Mouse (Mus musculus) liver, embryonic 11.5 days (tissue): ENCODE results near the gene Gm15557. TPM values are rescaled to one million over a fixed set of nuclear protein-coding genes. Genes with fewer than 3 reads are reported as not detected.

Source experiments
- ATAC-seq: fragments of 200-750 bp; cut with Nextera tagmentation; replicated peaks from 2 replicates; pipeline ENCODE4 v1.8.0; 2017; ENCODE audit warnings: moderate number of reproducible peaks, mild to moderate bottlenecking, moderate TSS enrichment, moderate library complexity; ENCODE audit not compliant: low FRiP score
- DNase-seq: peaks from one replicate; pipeline ENCODE4 v3.0.0-alpha.2; 2017; ENCODE audit warnings: low spot score
- H3K27ac ChIP-seq: fragments of 300-500 bp; sonication (generic); 2 replicates; pipeline ENCODE4 v1.5.1; 2014; ENCODE audit warnings: mild to moderate bottlenecking, low read depth, low read length, control low read depth
- H3K27me3 ChIP-seq: fragments of 300-500 bp; sonication (generic); replicated peaks from 2 replicates; pipeline ENCODE4 v1.6.1; 2014; ENCODE audit warnings: low read length, mixed read lengths; ENCODE audit not compliant: control insufficient read depth, insufficient read depth
- H3K36me3 ChIP-seq: fragments of 300-500 bp; sonication (generic); 2 replicates; pipeline ENCODE4 v1.6.1; 2014; ENCODE audit warnings: mild to moderate bottlenecking, low read length, moderate library complexity, mixed read lengths; ENCODE audit not compliant: control insufficient read depth, insufficient read depth
- H3K4me1 ChIP-seq: fragments of 300-500 bp; sonication (generic); replicated peaks from 2 replicates; pipeline ENCODE4 v1.6.1; 2014; ENCODE audit warnings: low read length, mixed read lengths; ENCODE audit not compliant: control insufficient read depth, insufficient read depth
- H3K4me2 ChIP-seq: fragments of 300-500 bp; sonication (generic); 2 replicates; pipeline ENCODE4 v1.6.1; 2014; ENCODE audit warnings: mild to moderate bottlenecking, control low read depth, moderate library complexity
- H3K4me3 ChIP-seq: fragments of 300-500 bp; sonication (generic); 2 replicates; pipeline ENCODE4 v1.5.1; 2014; ENCODE audit warnings: low read depth, low read length, control low read depth
- H3K9ac ChIP-seq: fragments of 300-500 bp; sonication (generic); 2 replicates; pipeline ENCODE4 v1.6.1; 2014; ENCODE audit warnings: low read depth, low read length, control low read depth
- H3K9me3 ChIP-seq: fragments of 300-500 bp; sonication (generic); 2 replicates; pipeline ENCODE4 v1.6.1; 2016; ENCODE audit warnings: low read length, inconsistent platforms, mixed read lengths; ENCODE audit not compliant: control insufficient read depth
- WGBS: fragments of 180-500 bp; shearing (Covaris S2); extraction: QIAGEN DNeasy Blood & Tissue Kit; methylation state at CpG from one replicate; pipeline ENCODE4 v1.1.7; 2014; 5-methylcytosine and 5-hydroxymethylcytosine counted together
- polyA plus RNA-seq: library from polyadenylated mRNA; unstranded; fragments of >200 nt; fragmentation: Nextera tagmentation; extraction: Ambion mirVana; gene quantifications from 2 replicates; pipeline ENCODE4 v1.2.1, GENCODE M21; 2014

The Gm15557 gene
- polyA plus RNA-seq, 1 experiment from 2014 or later = not detected

- peaks cover 16% of the 10 kb centered on the region; the same call in 1 of the 2 replicates for H3K36me3 ChIP-seq
- H3K4me3 ChIP-seq = no peak overlapping the region
- no peaks in the 10 kb centered on the region for H3K4me1 ChIP-seq
- no peak overlapping the region for H3K4me2 ChIP-seq
- no peak for DNase-seq
- H3K27ac ChIP-seq = no peak overlapping the region
- H3K27me3 ChIP-seq = no peaks in the 10 kb centered on the region
- no peaks in the 10 kb centered on the region for H3K9me3 ChIP-seq
- 60% methylated on average over 1 of the region's 1 CpGs for WGBS
- no peak overlapping the region for H3K9ac ChIP-seq
- ATAC-seq = no peak
Measured at GRCm38 (mm10) chr2:155962991-155963390, 22.5 kb downstream of the Gm15557 start.

GRCm38 (mm10) chr2:155973348-155973747, 32.8 kb downstream of the Gm15557 start:
- DNase-seq (no peak), ATAC-seq (0 out of 2 replicates have a peak, but pooled peaks have one; percentile 18)
- Histone ChIP-seq H3K27me3 (no peaks in the 10 kb centered on the region), H3K9me3 (no peaks in the 10 kb centered on the region), H3K9ac (no peak overlapping the region), H3K36me3 (peaks cover 42% of the 10 kb centered on the region), H3K4me1 (no peaks in the 10 kb centered on the region), H3K4me2 (no peak overlapping the region), H3K4me3 (no peak overlapping the region), H3K27ac (no peak overlapping the region)
- WGBS = 69% methylated on average over 6 of the region's 6 CpGs

DNA sequence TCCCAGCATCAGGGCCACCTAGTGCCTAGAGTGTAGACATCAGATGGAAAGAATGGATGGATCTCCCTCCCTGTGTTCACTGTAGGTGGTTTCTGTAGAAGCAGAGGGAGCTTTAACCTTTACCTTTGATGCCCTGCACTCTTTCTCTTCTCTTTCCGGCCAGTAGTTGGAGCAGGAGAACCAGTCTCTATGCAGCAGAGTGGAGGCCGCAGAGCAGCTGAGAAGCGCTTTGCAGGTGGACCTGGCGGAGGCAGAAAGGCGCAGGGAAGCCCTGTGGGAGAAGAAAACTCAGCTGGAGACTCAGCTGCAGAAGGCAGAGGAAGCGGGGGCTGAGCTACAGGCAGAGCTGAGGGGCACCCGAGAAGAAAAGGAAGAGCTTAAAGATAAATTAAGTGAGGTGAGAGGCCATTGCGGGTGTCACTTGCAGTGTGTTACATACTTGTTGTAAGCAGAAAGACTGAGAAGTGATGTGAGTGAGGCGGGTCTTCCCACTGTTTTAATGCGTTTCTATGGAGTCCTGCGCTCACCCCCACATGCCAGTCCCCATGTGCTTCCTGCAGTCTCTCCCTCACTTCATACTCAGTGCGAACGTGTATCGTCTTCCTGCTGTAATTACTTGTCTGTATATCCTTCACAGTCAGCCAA, 33.7 kb downstream of the Gm15557 start:
- Histone ChIP-seq H3K27ac (no peak overlapping the region), H3K9ac (no peak overlapping the region), H3K9me3 (no peaks in the 10 kb centered on the region), H3K36me3 (peaks cover 38% of the 10 kb centered on the region), H3K4me3 (no peak overlapping the region), H3K27me3 (no peaks in the 10 kb centered on the region), H3K4me2 (no peak overlapping the region), H3K4me1 (no peaks in the 10 kb centered on the region)
- WGBS = 80% methylated on average over 14 of the region's 14 CpGs
- no peak for ATAC-seq
- DNase-seq = no peak

DNA sequence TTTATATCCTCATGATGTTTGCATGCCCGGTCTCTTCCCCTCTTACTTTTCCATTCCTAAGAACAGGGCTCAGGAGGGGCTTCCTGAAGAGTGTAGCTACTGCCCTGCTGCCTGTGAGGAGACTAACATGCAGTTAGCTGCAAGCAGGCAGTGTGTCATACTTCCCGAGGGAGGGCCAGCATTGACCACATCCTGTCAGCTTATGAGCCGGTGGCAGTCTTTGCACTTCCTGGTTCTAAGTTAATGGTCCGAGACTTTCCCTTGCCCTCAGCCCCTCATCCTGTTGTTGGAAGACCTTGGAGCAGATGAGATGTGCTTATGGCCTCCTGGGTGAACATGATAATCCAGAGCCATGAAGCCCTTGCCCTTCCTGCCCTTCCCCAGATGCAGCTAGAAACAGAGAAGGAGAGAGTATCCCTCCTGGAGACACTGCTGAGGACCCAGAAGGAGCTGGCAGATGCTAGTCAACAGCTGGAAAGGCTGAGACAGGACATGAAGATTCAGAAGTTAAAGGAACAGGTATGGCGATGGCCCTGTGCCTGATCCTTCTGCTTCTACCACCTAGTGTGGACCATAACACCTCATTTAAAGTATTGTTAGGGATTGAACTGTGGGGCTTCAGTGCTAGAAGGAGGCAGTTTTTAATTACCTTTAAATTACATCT, 38.9 kb downstream of the Gm15557 start:
- ATAC-seq = peak; percentile 34

DNA sequence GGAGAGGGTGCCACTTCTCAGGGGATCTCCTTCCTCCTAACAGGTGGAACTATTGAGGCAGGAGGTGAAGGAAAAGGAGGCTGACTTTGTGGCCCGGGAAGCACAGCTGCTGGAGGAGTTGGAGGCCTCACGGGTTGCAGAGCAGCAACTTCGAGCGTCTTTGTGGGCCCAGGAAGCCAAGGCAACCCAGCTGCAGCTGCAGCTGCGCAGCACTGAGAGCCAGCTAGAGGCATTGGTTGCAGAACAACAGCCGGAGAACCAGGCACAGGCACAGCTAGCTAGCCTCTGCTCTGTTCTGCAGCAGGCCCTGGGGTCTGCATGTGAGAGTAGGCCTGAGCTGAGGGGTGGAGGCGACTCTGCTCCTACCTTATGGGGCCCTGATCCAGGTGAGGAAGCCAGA, 45.2 kb downstream of the Gm15557 start:
- peaks cover 55% of the 10 kb centered on the region for H3K36me3 ChIP-seq
- no peak overlapping the region for H3K4me3 ChIP-seq
- H3K4me1 ChIP-seq = peaks cover 20% of the 10 kb centered on the region
- ATAC-seq = no peak
- no peak overlapping the region for H3K4me2 ChIP-seq
- H3K9ac ChIP-seq = no peak overlapping the region
- no peak for DNase-seq
- H3K27me3 ChIP-seq = no peaks in the 10 kb centered on the region
- WGBS = 88% methylated on average over 7 of the region's 7 CpGs
- no peaks in the 10 kb centered on the region for H3K9me3 ChIP-seq
- no peak overlapping the region for H3K27ac ChIP-seq

More for the DNA sequence above, 38.9 kb downstream of the Gm15557 start:
- Histone ChIP-seq H3K27me3 (no peaks in the 10 kb centered on the region), H3K9me3 (no peaks in the 10 kb centered on the region), H3K36me3 (peaks cover 42% of the 10 kb centered on the region), H3K4me3 (peak overlapping the region; percentile 14; the same call in 1 of the 2 replicates), H3K4me2 (peak overlapping the region; percentile 41), H3K4me1 (no peaks in the 10 kb centered on the region), H3K9ac (no peak overlapping the region), H3K27ac (no peak overlapping the region; the same call in 1 of the 2 replicates)
- no peak for DNase-seq
- 46% methylated on average over 5 of the region's 5 CpGs for WGBS

DNA sequence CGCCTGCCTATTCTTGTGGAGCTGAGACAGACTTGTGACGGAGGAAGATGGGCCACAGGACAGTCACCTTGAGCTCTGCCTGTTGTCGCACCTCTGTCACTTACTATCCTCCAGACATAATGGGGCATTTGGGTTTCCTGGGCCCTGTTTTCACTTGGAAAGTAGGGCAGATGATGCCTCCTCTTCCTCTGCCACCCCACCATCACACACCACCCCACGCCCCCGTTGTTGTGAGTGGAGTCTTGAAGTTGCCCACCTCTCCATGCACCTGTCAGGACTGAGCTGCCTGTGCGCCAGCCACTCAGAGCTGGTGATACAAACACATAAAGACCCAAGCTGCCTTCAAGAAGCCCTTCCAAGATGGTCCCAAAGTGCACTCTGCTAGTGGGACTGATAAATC, 46.6 kb downstream of the Gm15557 start:
- H3K4me3 ChIP-seq = no peak overlapping the region
- H3K4me2 ChIP-seq = peak overlapping the region; percentile 73; the same call in 1 of the 2 replicates
- no peaks in the 10 kb centered on the region for H3K9me3 ChIP-seq
- H3K36me3 ChIP-seq = peaks cover 54% of the 10 kb centered on the region
- no peak overlapping the region for H3K9ac ChIP-seq
- peak overlapping the region; percentile 32; the same call in 1 of the 2 replicates for H3K27ac ChIP-seq
- H3K27me3 ChIP-seq = no peaks in the 10 kb centered on the region
- WGBS = 94% methylated on average over 6 of the region's 6 CpGs
- DNase-seq (no peak), ATAC-seq (no peak)
- peaks cover 31% of the 10 kb centered on the region for H3K4me1 ChIP-seq

GRCm38 (mm10) chr2:155989085-155989484, 48.6 kb downstream of the Gm15557 start:
- Histone ChIP-seq H3K9me3 (no peaks in the 10 kb centered on the region), H3K27me3 (no peaks in the 10 kb centered on the region), H3K4me3 (peak overlapping the region; percentile 56), H3K9ac (peak overlapping the region; percentile 68), H3K36me3 (peaks cover 56% of the 10 kb centered on the region), H3K4me1 (peaks cover 31% of the 10 kb centered on the region), H3K4me2 (peak overlapping the region; percentile 73), H3K27ac (peak overlapping the region; percentile 90)
- DNase-seq (peak; percentile 64), ATAC-seq (peak; percentile 95)
- WGBS = 37% methylated on average over 4 of the region's 4 CpGs

GRCm38 (mm10) chr2:155991151-155991550, 50.6 kb downstream of the Gm15557 start:
- Histone ChIP-seq H3K27ac (peak overlapping the region; percentile 25; the same call in 1 of the 2 replicates), H3K27me3 (no peaks in the 10 kb centered on the region), H3K4me3 (peak overlapping the region; percentile 17; the same call in 1 of the 2 replicates), H3K9me3 (no peaks in the 10 kb centered on the region), H3K4me1 (peaks cover 31% of the 10 kb centered on the region), H3K9ac (peak overlapping the region; percentile 17), H3K36me3 (peaks cover 57% of the 10 kb centered on the region), H3K4me2 (peak overlapping the region; percentile 73)
- no peak for DNase-seq
- 90% methylated on average over 10 of the region's 10 CpGs for WGBS
- no peak for ATAC-seq
